Mouse (Mus musculus) layer of hippocampus, adult 18-20 months (tissue): ENCODE data around the gene Kcnd1. TPM values are rescaled to one million over a fixed set of nuclear protein-coding genes. Genes with fewer than 3 reads are reported as not detected.
A peak's percentile ranks its signal among the peaks of the same experiment; 100 is the strongest.
"Not testable (repeated sequence)": the region's sequence is repeated elsewhere in the genome, so short reads cannot be mapped to it uniquely, and the experiment has no call there.

Experiments
- DNase-seq, 2 experiments: peaks; one replicate each; pipeline ENCODE4 v3.0.0; 2022; ENCODE audit warnings: low spot score in 2 of 2
- long read RNA-seq: library from polyadenylated mRNA; stranded (forward); transcript quantifications from one replicate; pipeline ENCODE4 v2.0.0, GENCODE M21; 2021
- total RNA-seq, 2 experiments: library from RNA; stranded (reverse); gene quantifications; 2 replicates each; pipeline ENCODE4 v1.2.3; 2021

Kcnd1 gene
- total RNA-seq, result 1 to 10 TPM; 7.0 to 8.9 TPM
- long read RNA-seq, full-length matches to known transcripts, result 3 of 11 reads
- long read RNA-seq, partial matches to known transcripts, result 1 of 11 reads
- long read RNA-seq, other reads (novel, unspliced or antisense), result 7 of 11 reads

DNA sequence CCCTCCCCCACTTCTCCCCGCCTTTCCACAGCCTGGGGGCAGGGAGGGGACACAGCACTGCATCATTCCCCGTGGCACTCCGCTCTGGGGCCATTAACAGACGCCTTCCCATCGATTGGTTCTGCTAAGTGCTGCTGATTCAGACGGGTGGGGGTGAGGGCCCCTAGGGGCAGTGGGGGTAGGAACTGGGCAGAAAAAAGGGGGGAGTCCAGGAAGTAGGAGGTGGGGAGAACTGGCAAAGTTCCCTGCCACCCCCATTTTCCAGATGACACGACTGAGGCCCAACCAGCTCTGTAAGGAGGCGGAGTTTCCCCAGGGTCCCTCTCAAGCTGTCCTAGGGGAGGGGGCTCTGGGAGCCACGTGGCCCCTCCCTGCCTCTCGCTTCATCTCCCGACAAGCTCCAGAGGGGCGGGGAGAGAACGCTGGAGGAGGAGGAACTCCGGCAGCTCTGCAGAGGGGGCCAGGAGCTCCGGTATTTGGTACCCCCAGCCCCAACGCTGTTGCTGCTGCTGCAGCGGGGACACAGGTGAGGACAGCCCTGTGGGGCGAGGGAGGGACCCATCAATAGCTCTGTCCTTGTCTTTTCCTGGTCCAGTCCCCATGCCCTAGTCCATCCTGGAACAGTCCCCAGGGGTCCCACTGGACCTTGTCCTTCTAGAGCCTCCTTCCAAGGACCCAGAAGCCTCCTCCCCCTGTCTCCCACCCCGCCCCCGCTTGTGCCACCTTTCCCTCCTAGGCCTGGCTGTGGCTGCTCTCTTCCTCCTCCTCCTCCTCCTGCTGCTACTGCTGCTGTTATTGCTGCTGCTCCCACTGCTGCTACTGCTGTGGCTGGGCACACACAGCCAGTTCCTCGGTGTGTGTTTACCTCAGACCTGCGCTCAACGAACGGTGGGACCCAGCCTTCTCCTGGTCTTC lies at the start of gene Kcnd1:
Gene Kcnd1, plus strand, starts transcription at position 425 of the 915 bp plus-strand sequence.
- peak; percentile 36 to 37 for DNase-seq

DNA sequence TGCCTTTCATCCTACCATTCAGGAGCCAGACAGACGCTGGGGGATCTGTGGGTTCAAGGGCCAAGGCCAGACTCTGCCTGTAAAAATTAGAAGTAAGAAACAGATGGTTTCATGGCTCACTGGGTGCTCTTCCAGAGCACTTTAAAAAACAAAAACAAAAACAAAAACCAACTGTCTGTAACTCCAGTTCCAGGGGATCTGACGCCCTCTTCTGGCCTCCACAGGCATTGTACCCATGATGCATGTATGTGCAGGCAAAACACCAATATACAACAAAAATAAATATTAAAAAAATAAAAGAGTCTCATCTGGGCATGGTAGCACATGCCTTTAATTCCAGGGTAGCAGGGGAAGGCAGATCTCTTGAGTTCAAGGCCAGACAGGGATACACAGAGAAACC lies 49.3 kb upstream of the Kcnd1 start:
- DNase-seq, result peak in 1 of 2 experiments; percentile 10

GRCm38 (mm10) chrX:7775501-7776205 lies 46.4 kb upstream of the Kcnd1 start:
- DNase-seq, result no peak

DNA sequence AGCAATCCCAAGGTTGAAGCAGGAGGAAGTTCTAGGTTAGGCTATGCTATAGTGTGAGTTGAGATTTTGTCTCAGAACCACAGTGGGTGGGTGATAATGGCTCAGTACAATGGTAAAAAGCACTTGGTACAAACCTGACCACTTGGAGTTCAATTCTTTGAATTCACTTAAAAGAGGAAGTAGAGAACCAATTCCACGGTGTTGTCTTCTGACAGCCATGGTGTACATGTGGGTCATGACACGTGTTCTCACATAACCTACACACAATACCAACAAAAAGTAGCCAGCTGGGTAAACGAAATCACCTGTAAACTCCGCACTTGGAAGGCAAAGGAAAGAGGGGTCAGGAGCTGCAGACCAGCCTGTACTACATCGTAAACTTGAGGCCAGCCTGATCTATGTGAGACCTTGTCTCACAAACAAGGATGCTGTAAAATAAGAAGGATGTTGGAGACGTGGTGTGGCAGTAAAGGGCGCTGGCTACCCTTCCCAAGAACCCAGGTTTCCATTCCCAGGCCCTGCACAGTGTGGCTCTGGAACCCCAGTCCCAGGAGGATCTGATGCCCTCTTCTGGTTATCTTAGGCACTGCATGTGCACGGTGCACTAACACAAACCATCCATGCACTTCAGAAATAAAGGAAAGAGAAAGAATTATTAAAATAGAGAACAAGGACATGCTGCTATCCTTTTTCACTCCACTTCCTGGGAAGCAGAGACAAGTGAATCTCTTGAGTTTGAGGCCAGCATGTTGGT lies 45.6 kb upstream of the Kcnd1 start:
- DNase-seq, result peak in 1 of 2 experiments; percentile 63

- DNase-seq, result no peak
These were observed 43.4 kb upstream of the Kcnd1 start for GRCm38 (mm10) chrX:7778450-7779244.

- DNase-seq, result no peak
These were observed 42.8 kb upstream of the Kcnd1 start for GRCm38 (mm10) chrX:7779294-7779693.

DNA sequence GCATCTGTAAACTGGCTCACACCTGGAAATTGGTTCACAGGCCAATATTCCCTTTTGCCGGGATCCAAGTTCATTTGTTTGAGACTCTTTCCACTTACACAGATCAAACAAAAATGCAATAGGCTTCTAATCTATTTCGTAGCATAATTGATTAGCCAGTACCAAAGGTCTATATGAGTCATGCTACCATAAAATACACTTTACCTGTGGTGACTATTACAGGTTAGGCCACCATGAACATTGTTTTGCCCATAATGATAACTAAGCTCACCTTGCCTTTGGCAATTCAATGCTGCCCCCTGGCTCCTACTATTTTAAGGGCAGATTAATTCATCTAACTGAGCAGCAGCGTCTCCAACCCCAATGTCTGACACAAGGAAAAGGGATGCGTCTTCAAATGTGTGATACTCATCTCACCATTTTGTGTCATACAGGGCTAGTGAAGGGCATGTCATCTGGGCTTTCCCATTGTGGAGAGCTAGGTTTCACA lies 39.4 kb upstream of the Kcnd1 start:
- DNase-seq, result no peak

DNA sequence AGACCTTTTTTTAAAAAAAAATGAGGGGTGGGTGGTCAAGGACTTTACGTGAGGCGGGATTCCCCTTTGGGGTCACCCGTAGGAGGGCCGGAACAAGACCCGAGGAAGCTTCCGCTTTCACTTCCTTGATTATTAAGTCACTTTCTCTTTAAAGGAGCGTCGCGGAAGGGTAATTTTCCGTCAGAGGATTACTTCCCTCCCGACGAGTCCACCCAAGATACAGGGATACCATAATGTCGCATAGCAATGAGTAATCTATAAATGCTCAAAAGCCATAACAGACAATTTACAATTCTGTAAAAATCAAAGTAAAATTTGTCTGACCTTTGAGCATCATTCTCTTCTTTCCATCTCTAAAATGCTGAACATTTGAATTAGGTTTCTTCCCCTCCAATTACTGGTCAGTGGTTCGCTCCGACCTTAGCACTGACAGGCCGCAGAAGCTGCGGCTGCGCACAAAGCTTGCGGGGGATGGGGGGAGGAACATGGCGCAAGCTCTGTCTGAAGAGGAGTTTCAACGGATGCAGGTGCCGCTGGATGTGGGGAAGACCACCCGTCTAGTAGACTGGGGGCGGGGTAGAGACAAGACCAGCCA lies 32.5 kb upstream of the Kcnd1 start, which contains the start of gene Gripap1:
Gene Gripap1, plus strand, starts transcription at position 224 of the 595 bp plus-strand sequence.
- peak; percentile 45 to 72 for DNase-seq

GRCm38 (mm10) chrX:7790309-7790708 lies 31.8 kb upstream of the Kcnd1 start:
- no peak for DNase-seq

- DNase-seq, result no peak
These were observed 28.7 kb upstream of the Kcnd1 start for GRCm38 (mm10) chrX:7793361-7793760.

DNA sequence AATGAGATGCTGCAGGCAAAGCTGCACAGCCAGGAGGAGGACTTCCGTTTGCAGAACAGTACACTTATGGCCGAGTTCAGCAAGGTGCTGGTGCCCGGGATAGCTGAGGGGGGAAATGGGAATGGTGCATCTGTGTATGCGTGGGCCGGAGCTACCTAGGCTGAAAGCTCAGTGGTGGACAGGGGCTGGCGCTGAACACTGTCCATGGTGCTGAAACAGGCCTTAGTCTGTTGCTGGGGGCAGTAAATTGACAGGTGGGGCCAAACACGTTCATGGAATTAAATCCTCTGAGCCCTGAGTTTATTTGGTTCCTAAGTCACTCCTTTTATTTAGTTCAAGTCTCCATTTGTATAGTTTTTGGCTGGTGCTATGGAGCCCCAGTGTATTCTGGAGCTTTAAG lies 27.1 kb upstream of the Kcnd1 start:
- DNase-seq, result no peak

GRCm38 (mm10) chrX:7797327-7797726 lies 24.8 kb upstream of the Kcnd1 start:
- no peak for DNase-seq

GRCm38 (mm10) chrX:7802157-7802556 lies 19.9 kb upstream of the Kcnd1 start:
- not testable (repeated sequence) for DNase-seq

DNA sequence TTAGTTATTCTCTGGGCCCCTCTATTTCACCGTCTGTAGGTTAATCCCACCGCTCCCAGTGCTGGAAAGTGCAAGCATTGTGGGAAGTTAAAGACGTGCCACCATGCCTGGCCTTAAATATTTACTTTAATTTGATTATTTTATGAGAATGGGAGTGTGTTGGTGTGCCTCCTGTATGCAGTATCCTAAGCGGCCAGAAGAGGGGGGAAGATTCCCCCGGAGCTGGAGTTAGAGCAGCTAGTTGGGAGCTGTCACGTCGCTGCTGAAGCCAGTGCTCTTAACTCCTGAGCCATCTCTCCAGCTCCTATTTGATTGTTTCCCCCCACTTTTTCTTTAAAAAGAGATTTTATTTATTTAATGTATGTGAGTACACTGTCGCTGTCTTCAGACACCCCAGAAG lies 7.1 kb upstream of the Kcnd1 start:
- DNase-seq, result not testable (repeated sequence)

GRCm38 (mm10) chrX:7837146-7837545 lies 15.1 kb downstream of the Kcnd1 start:
- no peak for DNase-seq

GRCm38 (mm10) chrX:7840842-7841162 lies 18.7 kb downstream of the Kcnd1 start:
- no peak for DNase-seq

- peak; percentile 93 to 95 for DNase-seq
These were observed 19.4 kb downstream of the Kcnd1 start, which contains the start of gene Otud5 for GRCm38 (mm10) chrX:7841163-7842162. TSS of gene Otud5 (plus strand) at chrX:7841364.

- no peak for DNase-seq
These were observed 20.2 kb downstream of the Kcnd1 start for GRCm38 (mm10) chrX:7842318-7842717.

DNA sequence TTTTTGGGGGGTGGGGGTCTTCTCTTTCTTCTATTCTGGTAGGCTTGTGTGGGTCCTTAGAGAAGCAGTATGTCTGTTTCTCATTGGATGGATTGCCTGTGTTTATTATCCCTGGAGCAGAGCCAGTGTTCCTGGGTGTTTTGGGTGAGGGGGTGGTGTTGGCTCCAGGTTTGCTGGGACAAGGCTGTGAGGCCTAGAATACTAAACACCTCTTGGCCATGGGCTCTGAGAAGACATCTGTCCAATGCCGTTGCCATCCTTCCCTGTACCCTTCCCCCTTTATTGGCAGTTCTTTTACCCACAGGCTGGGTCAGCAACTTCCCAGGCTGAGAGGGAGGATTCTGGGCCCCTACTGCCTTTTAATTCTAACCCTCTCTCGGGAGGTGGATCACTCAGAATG lies 25.8 kb downstream of the Kcnd1 start:
- DNase-seq, result peak in 1 of 2 experiments; percentile 35
